Mouse (Mus musculus) liver, embryonic 11.5 days (tissue): ENCODE data around the gene Tenm3. TPM values are rescaled to one million over a fixed set of nuclear protein-coding genes. Genes with fewer than 3 reads are reported as not detected.

Experiments used
- ATAC-seq: fragments of 200-750 bp; cut with Nextera tagmentation; replicated peaks from 2 replicates; pipeline ENCODE4 v1.8.0; 2017; ENCODE audit warnings: moderate number of reproducible peaks, mild to moderate bottlenecking, moderate TSS enrichment, moderate library complexity; ENCODE audit not compliant: low FRiP score
- DNase-seq: peaks from one replicate; pipeline ENCODE4 v3.0.0-alpha.2; 2017; ENCODE audit warnings: low spot score
- H3K27ac ChIP-seq: fragments of 300-500 bp; sonication (generic); 2 replicates; pipeline ENCODE4 v1.5.1; 2014; ENCODE audit warnings: mild to moderate bottlenecking, low read depth, low read length, control low read depth
- H3K27me3 ChIP-seq: fragments of 300-500 bp; sonication (generic); replicated peaks from 2 replicates; pipeline ENCODE4 v1.6.1; 2014; ENCODE audit warnings: low read length, mixed read lengths; ENCODE audit not compliant: control insufficient read depth, insufficient read depth
- H3K36me3 ChIP-seq: fragments of 300-500 bp; sonication (generic); 2 replicates; pipeline ENCODE4 v1.6.1; 2014; ENCODE audit warnings: mild to moderate bottlenecking, low read length, moderate library complexity, mixed read lengths; ENCODE audit not compliant: control insufficient read depth, insufficient read depth
- H3K4me1 ChIP-seq: fragments of 300-500 bp; sonication (generic); replicated peaks from 2 replicates; pipeline ENCODE4 v1.6.1; 2014; ENCODE audit warnings: low read length, mixed read lengths; ENCODE audit not compliant: control insufficient read depth, insufficient read depth
- H3K4me2 ChIP-seq: fragments of 300-500 bp; sonication (generic); 2 replicates; pipeline ENCODE4 v1.6.1; 2014; ENCODE audit warnings: mild to moderate bottlenecking, control low read depth, moderate library complexity
- H3K4me3 ChIP-seq: fragments of 300-500 bp; sonication (generic); 2 replicates; pipeline ENCODE4 v1.5.1; 2014; ENCODE audit warnings: low read depth, low read length, control low read depth
- H3K9ac ChIP-seq: fragments of 300-500 bp; sonication (generic); 2 replicates; pipeline ENCODE4 v1.6.1; 2014; ENCODE audit warnings: low read depth, low read length, control low read depth
- H3K9me3 ChIP-seq: fragments of 300-500 bp; sonication (generic); 2 replicates; pipeline ENCODE4 v1.6.1; 2016; ENCODE audit warnings: low read length, inconsistent platforms, mixed read lengths; ENCODE audit not compliant: control insufficient read depth
- WGBS: fragments of 180-500 bp; shearing (Covaris S2); extraction: QIAGEN DNeasy Blood & Tissue Kit; methylation state at CpG from one replicate; pipeline ENCODE4 v1.1.7; 2014; 5-methylcytosine and 5-hydroxymethylcytosine counted together
- polyA plus RNA-seq: library from polyadenylated mRNA; unstranded; fragments of >200 nt; fragmentation: Nextera tagmentation; extraction: Ambion mirVana; gene quantifications from 2 replicates; pipeline ENCODE4 v1.2.1, GENCODE M21; 2014

Tenm3 gene
- polyA plus RNA-seq, 1 experiment from 2014 or later: 13.6 TPM

DNA sequence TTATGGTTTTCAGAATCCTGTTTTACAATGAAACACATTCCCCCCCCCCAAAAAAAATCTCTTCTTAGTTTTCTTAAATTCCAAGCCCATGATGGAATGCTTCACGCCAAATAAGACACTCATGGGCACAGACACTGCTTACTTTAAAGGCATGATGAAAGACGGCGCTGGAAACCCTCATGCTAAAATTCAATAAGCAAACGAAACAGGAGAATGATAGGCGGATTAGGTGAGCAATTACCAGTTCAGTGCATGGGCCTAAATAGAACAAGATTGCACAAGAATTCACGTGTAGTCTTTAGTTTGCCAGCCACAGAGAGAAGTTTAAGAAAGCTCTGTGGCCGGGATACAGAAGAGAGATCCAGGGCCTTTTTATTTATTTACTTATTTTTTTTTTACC is 49.5 kb downstream of the Tenm3 start:
- H3K27me3 ChIP-seq: no peaks in the 10 kb centered on the region
- no peak overlapping the region for H3K27ac ChIP-seq
- H3K9ac ChIP-seq: no peak overlapping the region
- H3K36me3 ChIP-seq: no peaks in the 10 kb centered on the region
- DNase-seq: no peak
- WGBS: 63% methylated on average over 7 of the region's 7 CpGs
- no peak overlapping the region for H3K4me2 ChIP-seq
- H3K4me3 ChIP-seq: no peak overlapping the region
- H3K4me1 ChIP-seq: no peaks in the 10 kb centered on the region
- ATAC-seq: no peak
- no peaks in the 10 kb centered on the region for H3K9me3 ChIP-seq

DNA sequence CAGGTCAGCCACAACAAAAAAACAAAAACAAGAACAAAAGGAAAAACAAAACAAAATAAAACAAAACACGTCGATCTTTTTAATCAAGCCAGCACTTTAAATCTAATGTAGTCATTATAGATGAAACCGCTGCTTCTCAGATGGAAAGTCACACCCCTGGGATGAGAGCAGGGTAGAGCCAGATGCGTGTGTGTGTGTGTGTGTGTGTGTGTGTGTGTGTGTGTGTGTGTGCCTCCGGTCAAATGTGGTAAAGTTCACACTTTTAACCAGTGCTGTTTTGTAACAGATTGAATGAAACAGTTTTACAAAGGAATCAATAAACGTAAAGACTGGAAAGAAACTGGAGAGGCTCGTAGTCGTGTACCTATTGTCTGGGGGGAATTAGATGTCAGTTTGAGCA is 50.0 kb downstream of the Tenm3 start:
- Histone ChIP-seq H3K36me3 (no peaks in the 10 kb centered on the region), H3K4me2 (no peak overlapping the region), H3K27me3 (no peaks in the 10 kb centered on the region), H3K4me1 (no peaks in the 10 kb centered on the region), H3K27ac (no peak overlapping the region), H3K4me3 (no peak overlapping the region), H3K9ac (no peak overlapping the region), H3K9me3 (no peaks in the 10 kb centered on the region)
- no peak for ATAC-seq
- 87% methylated on average over 8 of the region's 8 CpGs for WGBS
- no peak for DNase-seq

DNA sequence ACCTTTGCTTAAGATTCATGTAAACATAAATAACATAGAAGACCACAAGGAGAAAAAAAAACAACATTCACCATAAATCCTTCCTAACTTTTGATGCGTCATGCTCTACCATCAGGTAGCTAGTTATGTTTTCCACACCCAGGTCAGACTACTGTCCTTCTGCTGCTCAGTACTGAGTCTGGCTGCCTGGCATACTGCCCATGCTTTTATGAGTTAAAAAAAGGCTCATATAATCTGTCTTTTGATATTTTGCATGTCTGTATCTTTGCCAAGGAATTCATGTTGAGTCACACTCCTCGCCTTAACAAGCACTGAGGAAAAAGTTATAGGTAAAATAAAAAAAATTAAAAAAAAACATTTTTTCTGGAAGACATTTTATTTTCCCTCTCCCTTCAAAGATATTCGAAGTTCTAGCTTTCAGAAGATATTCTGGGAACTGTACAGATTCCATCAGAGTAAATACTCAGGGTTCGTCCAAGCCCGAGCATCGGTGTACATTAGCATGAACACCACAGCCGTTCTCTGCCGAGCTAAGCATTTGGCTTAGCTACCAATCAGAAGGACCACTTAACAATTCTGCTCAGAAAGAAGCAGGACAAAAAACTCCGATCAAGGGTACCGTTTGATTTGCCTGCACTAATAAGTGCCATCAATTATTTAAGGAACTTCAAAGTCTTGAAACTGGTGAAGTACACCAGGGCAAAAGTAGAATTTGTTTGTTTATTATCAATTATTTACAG is 51.0 kb downstream of the Tenm3 start:
- DNase-seq: no peak
- no peaks in the 10 kb centered on the region for H3K9me3 ChIP-seq
- 86% methylated on average over 10 of the region's 10 CpGs for WGBS
- H3K4me3 ChIP-seq: no peak overlapping the region
- no peak for ATAC-seq
- H3K9ac ChIP-seq: no peak overlapping the region
- no peaks in the 10 kb centered on the region for H3K27me3 ChIP-seq
- H3K36me3 ChIP-seq: no peaks in the 10 kb centered on the region
- H3K4me1 ChIP-seq: no peaks in the 10 kb centered on the region
- H3K27ac ChIP-seq: no peak overlapping the region
- H3K4me2 ChIP-seq: no peak overlapping the region

DNA sequence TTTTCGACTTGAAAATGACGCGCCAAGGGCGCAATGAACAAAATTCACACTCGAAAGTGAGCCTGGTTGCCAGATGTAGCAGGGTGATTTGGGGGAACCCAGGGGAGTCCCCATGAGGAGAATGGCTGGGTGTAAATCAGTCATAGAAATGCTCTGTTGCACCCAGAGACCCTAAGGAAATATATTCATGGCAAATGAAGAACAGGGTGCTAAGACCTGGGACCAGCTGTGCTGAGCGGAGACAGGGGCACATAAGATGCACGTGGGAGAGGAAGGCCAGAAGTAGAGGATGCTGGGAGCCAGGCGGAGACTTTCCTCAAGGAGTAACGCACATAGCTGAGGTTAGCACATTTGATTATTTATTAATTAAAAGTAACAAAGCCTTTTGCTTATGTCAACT is 60.4 kb downstream of the Tenm3 start:
- Histone ChIP-seq H3K36me3 (no peaks in the 10 kb centered on the region), H3K9me3 (no peaks in the 10 kb centered on the region), H3K9ac (no peak overlapping the region), H3K4me1 (no peaks in the 10 kb centered on the region), H3K27me3 (no peaks in the 10 kb centered on the region), H3K4me3 (no peak overlapping the region), H3K4me2 (no peak overlapping the region), H3K27ac (no peak overlapping the region)
- ATAC-seq (no peak), DNase-seq (no peak)
- 90% methylated on average over 9 of the region's 9 CpGs for WGBS

DNA sequence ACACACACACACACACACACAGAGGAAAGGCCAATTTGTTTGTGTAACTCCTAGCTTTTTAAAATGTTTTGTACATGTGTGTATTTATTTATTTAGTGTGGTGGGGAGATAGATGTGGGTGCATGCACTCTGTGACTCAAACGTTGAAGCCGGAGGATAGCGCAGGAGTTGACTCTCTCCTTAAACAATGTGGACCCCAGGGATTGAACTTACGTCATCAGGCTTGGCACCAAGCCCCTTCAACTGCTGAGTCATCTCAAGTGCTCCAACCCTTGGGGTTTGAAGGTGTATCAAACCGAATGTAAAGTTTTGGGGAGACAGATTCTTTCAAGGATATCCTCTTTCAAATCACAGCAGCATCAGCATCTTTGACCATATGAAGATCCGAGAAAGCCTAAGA is 63.1 kb downstream of the Tenm3 start:
- 80% methylated on average over 6 of the region's 6 CpGs for WGBS
- Histone ChIP-seq H3K4me2 (no peak overlapping the region), H3K9me3 (no peaks in the 10 kb centered on the region), H3K36me3 (no peaks in the 10 kb centered on the region), H3K4me1 (no peaks in the 10 kb centered on the region), H3K27ac (no peak overlapping the region), H3K4me3 (no peak overlapping the region), H3K9ac (no peak overlapping the region), H3K27me3 (no peaks in the 10 kb centered on the region)
- no peak for ATAC-seq
- no peak for DNase-seq

DNA sequence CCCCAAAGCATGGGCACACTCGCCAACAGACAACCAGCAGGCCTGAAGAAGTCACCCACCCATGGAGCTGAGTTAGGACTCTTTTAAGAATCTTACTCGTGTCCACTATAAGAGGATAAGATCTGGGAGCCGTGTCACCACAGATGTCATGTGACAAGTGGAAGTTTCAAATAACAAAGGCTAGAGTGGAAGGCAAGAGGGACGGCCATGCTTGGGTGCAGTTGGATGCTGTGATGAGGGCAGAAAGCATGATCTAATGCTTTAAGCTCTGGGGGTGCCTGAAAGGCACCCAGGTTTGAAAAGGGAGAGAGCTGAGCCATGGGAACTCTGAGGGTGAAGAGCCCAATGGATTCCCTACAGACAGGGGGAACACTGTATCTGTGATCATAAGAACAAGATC is 64.6 kb downstream of the Tenm3 start:
- no peaks in the 10 kb centered on the region for H3K27me3 ChIP-seq
- DNase-seq (no peak), ATAC-seq (no peak)
- H3K4me1 ChIP-seq: no peaks in the 10 kb centered on the region
- no peak overlapping the region for H3K27ac ChIP-seq
- no peak overlapping the region for H3K4me3 ChIP-seq
- H3K9me3 ChIP-seq: no peaks in the 10 kb centered on the region
- WGBS: 70% methylated on average over 4 of the region's 4 CpGs
- no peaks in the 10 kb centered on the region for H3K36me3 ChIP-seq
- no peak overlapping the region for H3K4me2 ChIP-seq
- H3K9ac ChIP-seq: no peak overlapping the region

DNA sequence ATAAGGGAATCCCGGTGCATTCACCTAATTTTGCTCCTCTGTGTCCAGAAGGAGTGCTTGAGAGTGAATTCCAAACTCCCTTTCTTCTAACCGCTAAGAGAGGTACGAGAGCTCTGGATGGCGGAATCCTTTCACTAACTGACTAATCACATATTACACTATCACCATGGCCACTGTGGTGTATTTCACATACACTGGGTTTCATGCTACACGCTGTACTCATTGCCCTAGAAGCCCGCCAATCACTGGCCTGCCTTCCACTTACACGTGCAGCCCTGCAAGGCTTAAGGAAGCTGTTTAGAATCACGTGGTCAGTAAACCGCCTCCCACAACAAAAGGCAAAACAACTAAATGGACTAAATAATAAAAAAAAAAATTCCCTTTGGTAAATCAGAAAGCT is 67.7 kb downstream of the Tenm3 start:
- Histone ChIP-seq H3K36me3 (no peaks in the 10 kb centered on the region), H3K4me3 (no peak overlapping the region), H3K4me1 (no peaks in the 10 kb centered on the region), H3K27me3 (no peaks in the 10 kb centered on the region), H3K4me2 (no peak overlapping the region), H3K9ac (no peak overlapping the region), H3K9me3 (no peaks in the 10 kb centered on the region), H3K27ac (no peak overlapping the region)
- ATAC-seq (no peak), DNase-seq (no peak)
- WGBS: 51% methylated on average over 9 of the region's 9 CpGs

DNA sequence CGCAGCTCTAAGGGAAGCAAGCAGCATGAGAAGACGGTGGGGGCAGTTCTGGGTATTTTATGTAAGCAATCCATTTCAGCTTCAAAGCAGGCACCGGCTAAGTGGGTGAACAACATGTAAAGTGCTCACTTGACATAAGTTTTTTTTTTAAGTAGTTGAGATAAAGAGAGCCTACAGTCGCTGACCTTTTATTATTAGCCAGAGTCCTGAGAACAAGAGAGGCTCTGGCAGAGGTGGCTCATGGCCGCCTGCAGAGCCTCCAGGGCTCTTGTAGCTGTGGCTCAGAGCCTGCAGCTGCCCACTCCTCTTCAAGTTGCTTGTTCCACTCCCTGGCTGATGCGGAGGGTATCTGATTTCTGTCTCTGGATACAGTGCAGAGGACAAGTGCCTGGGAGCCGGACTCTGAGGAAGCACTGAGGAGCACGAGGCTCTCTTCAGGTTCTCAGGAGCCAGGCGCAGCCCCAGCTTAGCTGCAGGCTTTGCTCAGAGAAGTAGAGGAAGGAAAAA is 68.2 kb downstream of the Tenm3 start:
- H3K4me3 ChIP-seq: no peak overlapping the region
- H3K9me3 ChIP-seq: no peaks in the 10 kb centered on the region
- H3K4me2 ChIP-seq: no peak overlapping the region
- no peaks in the 10 kb centered on the region for H3K27me3 ChIP-seq
- H3K4me1 ChIP-seq: no peaks in the 10 kb centered on the region
- ATAC-seq (no peak), DNase-seq (no peak)
- H3K36me3 ChIP-seq: no peaks in the 10 kb centered on the region
- H3K9ac ChIP-seq: no peak overlapping the region
- H3K27ac ChIP-seq: no peak overlapping the region
- WGBS: 19% methylated on average over 9 of the region's 9 CpGs

DNA sequence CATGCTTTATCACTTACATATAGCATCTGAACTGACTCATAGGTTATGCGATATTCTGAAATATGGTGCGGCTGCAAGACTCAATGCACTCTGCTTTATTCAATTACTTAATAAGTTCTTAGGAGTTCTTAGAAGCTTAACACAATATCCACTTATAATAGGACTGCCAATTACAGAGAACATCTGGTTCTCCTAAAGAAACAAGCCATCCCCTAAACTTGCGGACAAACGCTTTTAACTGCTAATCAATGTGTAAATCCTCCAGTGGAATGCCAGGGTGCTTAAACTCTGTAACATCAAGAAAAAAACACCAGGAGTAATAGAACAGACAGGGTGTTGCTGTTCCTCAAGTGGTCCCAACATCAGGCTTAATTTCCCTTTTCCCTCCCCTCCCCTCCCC is 68.9 kb downstream of the Tenm3 start:
- Histone ChIP-seq H3K4me2 (no peak overlapping the region), H3K4me1 (no peaks in the 10 kb centered on the region), H3K27me3 (no peaks in the 10 kb centered on the region), H3K9me3 (no peaks in the 10 kb centered on the region), H3K4me3 (no peak overlapping the region), H3K36me3 (no peaks in the 10 kb centered on the region), H3K9ac (no peak overlapping the region), H3K27ac (no peak overlapping the region)
- ATAC-seq: no peak
- 68% methylated on average over 4 of the region's 4 CpGs for WGBS
- no peak for DNase-seq
